Mouse (Mus musculus) forebrain, postnatal 0 days (tissue): Measurements from ENCODE around the gene Shank2. TPM values are rescaled to one million over a fixed set of nuclear protein-coding genes. Genes with fewer than 3 reads are reported as not detected.

Source experiments
- ATAC-seq: fragments of 200-750 bp; cut with Nextera tagmentation; 2 replicates; pipeline ENCODE4 v1.8.0; 2017; ENCODE audit warnings: mild to moderate bottlenecking, moderate library complexity
- DNase-seq: peaks from one replicate; pipeline ENCODE4 v3.0.0-alpha.2; 2015
- H3K27ac ChIP-seq: fragments of 300-500 bp; sonication (generic); 2 replicates; pipeline ENCODE4 v1.5.1; 2014; ENCODE audit warnings: low read depth, mild to moderate bottlenecking, antibody characterized with exemption, low read length, moderate library complexity, mixed read lengths
- H3K27me3 ChIP-seq: fragments of 300-500 bp; sonication (generic); 2 replicates; pipeline ENCODE4 v1.6.1; 2014; ENCODE audit warnings: mild to moderate bottlenecking, low read length, mixed read lengths; ENCODE audit not compliant: insufficient read depth
- H3K36me3 ChIP-seq: fragments of 300-500 bp; sonication (generic); 2 replicates; pipeline ENCODE4 v1.6.1; 2014; ENCODE audit warnings: mild to moderate bottlenecking, moderate library complexity; ENCODE audit not compliant: insufficient read depth
- H3K4me1 ChIP-seq: fragments of 300-500 bp; sonication (generic); 2 replicates; pipeline ENCODE4 v1.6.1; 2014; ENCODE audit warnings: antibody characterized with exemption; ENCODE audit not compliant: insufficient read depth
- H3K4me2 ChIP-seq: fragments of 300-500 bp; sonication (generic); 2 replicates; pipeline ENCODE4 v1.6.1; 2014; ENCODE audit warnings: low read depth, mild to moderate bottlenecking, moderate library complexity
- H3K4me3 ChIP-seq: fragments of 300-500 bp; sonication (generic); 2 replicates; pipeline ENCODE4 v1.5.1; 2014; ENCODE audit warnings: low read depth, low read length, mixed read lengths
- H3K9ac ChIP-seq: fragments of 300-500 bp; sonication (generic); 2 replicates; pipeline ENCODE4 v1.6.1; 2014; ENCODE audit warnings: mild to moderate bottlenecking
- H3K9me3 ChIP-seq: fragments of 300-500 bp; sonication (generic); 2 replicates; pipeline ENCODE4 v1.6.1; 2016; ENCODE audit warnings: low read length
- CTCF ChIP-seq: sonication (generic); IDR thresholded peaks from 2 replicates; pipeline ENCODE4 v1.5.1; 2016; ENCODE audit warnings: antibody characterized with exemption, control low read depth, low read depth
- whole genome bisulfite sequencing: fragments of 180-500 bp; shearing (Covaris S2); extraction: QIAGEN DNeasy Blood & Tissue Kit; methylation state at CpG from one replicate; pipeline ENCODE4 v1.1.7; 2014; 5-methylcytosine and 5-hydroxymethylcytosine counted together
- polyA plus RNA-seq: library from polyadenylated mRNA; unstranded; fragments of >200 nt; fragmentation: Nextera tagmentation; extraction: Ambion mirVana; gene quantifications from 2 replicates; pipeline ENCODE4 v1.2.1, GENCODE M21; 2015
- total RNA-seq: library from RNA; depleted of rRNA; stranded (reverse); fragments of >200 nt; gene quantifications from 2 replicates; pipeline ENCODE4 v1.2.3, GENCODE M21; 2014

The Shank2 gene
- total and polyA plus RNA-seq, 2 experiments from 2014 or later = 8.8 to 29.0 TPM

DNA sequence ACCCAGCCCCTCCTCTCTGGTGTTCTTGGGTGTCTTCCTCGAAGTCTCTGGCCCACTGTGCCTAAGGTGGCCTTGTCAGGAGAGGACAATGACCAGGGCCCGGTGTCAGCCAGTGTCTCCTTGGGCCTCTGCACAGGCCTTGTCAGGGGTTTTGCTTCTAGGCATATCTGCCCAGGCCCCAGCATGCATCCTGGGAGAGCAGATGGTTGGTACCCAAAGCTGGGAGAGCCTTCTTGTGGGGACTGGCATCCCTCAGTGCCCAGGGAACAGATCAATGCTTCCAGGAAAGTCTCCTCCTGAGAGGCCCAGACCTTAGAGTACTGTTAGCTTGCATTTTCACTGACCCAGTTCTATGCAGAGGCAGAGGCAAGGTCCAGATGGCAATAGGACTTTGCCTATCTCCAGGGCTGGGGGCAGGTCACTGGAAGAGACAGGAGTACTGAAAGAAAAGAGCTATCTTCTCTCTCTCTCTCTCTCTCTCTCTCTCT, 327.7 kb downstream of the Shank2 start:
- Histone ChIP-seq H3K36me3 (0 out of 2 replicates have a peak, but pooled peaks cover 3% of the 10 kb centered on the region), H3K4me2 (no peak overlapping the region), H3K4me3 (no peak overlapping the region), H3K27me3 (no peaks in the 10 kb centered on the region), H3K9ac (no peak overlapping the region), H3K4me1 (no peaks in the 10 kb centered on the region), H3K27ac (no peak overlapping the region), H3K9me3 (no peaks in the 10 kb centered on the region)
- no peak for TF ChIP-seq CTCF
- ATAC-seq (no peak), DNase-seq (no peak)
- 77% methylated on average over 2 of the region's 2 CpGs for WGBS

DNA sequence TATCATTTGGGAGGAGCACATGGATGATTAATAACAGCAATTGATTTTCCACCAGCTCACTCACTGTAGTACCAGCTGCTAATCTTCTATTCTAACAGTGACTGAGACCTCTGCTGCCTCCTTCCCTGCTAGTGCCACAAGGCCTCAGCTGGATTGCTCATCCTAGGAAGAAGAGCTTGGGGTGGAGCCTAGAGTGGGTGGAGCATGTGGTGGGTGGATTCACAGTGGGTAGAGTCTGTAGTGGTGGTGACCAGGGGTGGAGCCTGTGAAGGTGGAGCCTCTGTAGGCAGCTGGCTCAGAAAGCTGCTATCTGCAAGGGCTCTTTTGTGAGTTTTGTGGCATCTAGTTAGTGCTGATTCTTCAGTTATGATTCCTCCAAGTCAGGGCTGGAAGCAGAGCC, 334.9 kb downstream of the Shank2 start:
- Histone ChIP-seq H3K4me2 (no peak overlapping the region), H3K27me3 (no peaks in the 10 kb centered on the region), H3K36me3 (no peaks in the 10 kb centered on the region), H3K4me1 (no peaks in the 10 kb centered on the region), H3K9me3 (no peaks in the 10 kb centered on the region), H3K27ac (no peak overlapping the region), H3K4me3 (no peak overlapping the region), H3K9ac (no peak overlapping the region)
- ATAC-seq (no peak), DNase-seq (no peak)
- TF ChIP-seq CTCF = no peak

DNA sequence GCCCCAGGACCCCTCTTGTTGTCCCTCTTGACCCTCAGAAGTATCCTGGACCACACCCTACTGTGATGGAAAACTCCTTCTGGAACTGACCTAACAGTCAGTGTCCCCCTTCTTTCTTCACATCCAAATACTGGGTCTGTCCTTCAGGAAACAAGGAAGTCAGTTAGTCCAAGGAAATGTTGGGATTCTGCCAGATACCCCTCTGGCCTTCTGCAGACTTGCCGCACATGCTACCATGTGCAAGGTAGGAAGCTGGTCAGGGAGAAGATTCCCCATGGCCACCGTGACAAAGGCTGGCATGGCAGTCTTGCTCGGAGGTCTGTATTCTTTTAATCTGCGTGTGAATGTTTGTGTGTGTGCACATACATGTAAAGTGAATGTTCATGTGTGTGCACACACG, 337.0 kb downstream of the Shank2 start:
- TF ChIP-seq CTCF = no peak
- H3K4me2 ChIP-seq = no peak overlapping the region
- WGBS = 87% methylated on average over 5 of the region's 5 CpGs
- DNase-seq = no peak
- H3K4me3 ChIP-seq = no peak overlapping the region
- no peak for ATAC-seq
- no peak overlapping the region for H3K27ac ChIP-seq
- H3K9ac ChIP-seq = no peak overlapping the region
- H3K9me3 ChIP-seq = no peaks in the 10 kb centered on the region
- no peaks in the 10 kb centered on the region for H3K27me3 ChIP-seq
- H3K4me1 ChIP-seq = no peaks in the 10 kb centered on the region
- no peaks in the 10 kb centered on the region for H3K36me3 ChIP-seq

DNA sequence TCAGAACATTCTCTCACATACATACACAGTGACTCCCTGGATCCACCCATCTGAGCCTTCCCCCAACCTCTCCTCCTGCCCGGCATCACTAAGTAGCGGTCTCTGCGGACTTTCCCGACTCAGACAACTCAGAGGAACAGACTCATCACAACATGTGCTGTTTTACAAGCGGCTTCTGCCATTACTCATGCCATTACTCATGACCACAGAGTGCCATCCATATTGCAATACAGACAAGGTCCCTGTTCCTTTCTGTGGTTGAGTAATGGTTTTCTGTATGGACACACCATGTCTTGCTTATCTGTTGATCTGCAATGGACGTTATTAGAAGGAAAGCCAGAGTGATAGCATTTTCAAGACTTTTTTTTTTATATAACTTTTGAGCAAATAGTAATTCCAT, 338.6 kb downstream of the Shank2 start:
- Histone ChIP-seq H3K9me3 (no peaks in the 10 kb centered on the region), H3K27ac (no peak overlapping the region), H3K4me2 (no peak overlapping the region), H3K4me1 (no peaks in the 10 kb centered on the region), H3K4me3 (no peak overlapping the region), H3K9ac (no peak overlapping the region), H3K36me3 (no peaks in the 10 kb centered on the region), H3K27me3 (no peaks in the 10 kb centered on the region)
- ATAC-seq = no peak
- 90% methylated on average over 6 of the region's 6 CpGs for WGBS
- DNase-seq = no peak
- TF ChIP-seq CTCF = no peak

DNA sequence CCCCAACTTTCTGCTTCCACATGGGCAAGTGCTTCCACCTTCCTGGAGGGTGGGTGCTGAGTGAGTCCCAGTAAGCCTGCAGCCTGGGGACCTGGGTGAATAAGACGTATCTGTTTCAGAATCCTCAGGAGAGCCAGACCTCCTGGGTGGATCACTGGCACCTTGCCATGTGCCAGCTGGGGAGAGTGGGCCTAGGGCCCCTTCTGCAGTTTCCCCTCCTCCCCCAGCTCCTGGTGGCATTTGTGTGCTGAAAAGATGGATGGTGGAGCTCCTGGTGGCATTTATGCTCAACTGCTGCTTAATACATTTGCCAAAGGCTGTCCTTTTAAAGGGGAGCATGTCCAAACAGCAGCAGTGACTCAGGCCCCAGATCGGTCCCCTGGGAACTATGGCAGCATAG, 364.4 kb downstream of the Shank2 start:
- Histone ChIP-seq H3K9me3 (0 out of 2 replicates have a peak, but pooled peaks cover 3% of the 10 kb centered on the region), H3K27me3 (no peaks in the 10 kb centered on the region), H3K9ac (no peak overlapping the region), H3K4me2 (no peak overlapping the region), H3K36me3 (no peaks in the 10 kb centered on the region), H3K4me3 (no peak overlapping the region), H3K4me1 (no peaks in the 10 kb centered on the region), H3K27ac (no peak overlapping the region)
- WGBS = 69% methylated on average over 2 of the region's 2 CpGs
- no peak for TF ChIP-seq CTCF
- DNase-seq (no peak), ATAC-seq (no peak)

DNA sequence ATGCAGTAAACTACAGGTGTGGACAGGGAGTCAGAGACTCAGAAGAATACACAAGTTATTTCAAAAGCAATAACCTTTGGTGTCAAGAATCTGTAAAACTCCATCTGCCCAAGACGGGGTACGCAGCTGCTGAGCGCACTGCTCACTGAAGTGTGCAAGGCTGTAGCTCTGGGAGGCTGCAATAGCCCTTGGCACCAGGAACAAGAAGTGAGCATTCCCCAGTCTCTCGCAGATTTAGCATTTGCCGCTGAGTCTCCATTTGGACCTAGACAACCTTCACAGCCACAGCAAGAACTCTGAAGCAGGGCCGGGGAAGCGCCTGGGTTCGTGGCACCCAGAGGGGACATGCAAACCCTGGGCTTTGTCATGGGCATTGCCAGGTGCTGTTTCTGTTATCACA, 371.3 kb downstream of the Shank2 start:
- no peak overlapping the region for H3K4me3 ChIP-seq
- no peak overlapping the region for H3K9ac ChIP-seq
- WGBS = 92% methylated on average over 8 of the region's 8 CpGs
- no peak overlapping the region for H3K4me2 ChIP-seq
- no peak for ATAC-seq
- no peaks in the 10 kb centered on the region for H3K9me3 ChIP-seq
- no peaks in the 10 kb centered on the region for H3K36me3 ChIP-seq
- DNase-seq = no peak
- no peaks in the 10 kb centered on the region for H3K27me3 ChIP-seq
- H3K27ac ChIP-seq = no peak overlapping the region
- TF ChIP-seq CTCF = no peak
- H3K4me1 ChIP-seq = no peaks in the 10 kb centered on the region

DNA sequence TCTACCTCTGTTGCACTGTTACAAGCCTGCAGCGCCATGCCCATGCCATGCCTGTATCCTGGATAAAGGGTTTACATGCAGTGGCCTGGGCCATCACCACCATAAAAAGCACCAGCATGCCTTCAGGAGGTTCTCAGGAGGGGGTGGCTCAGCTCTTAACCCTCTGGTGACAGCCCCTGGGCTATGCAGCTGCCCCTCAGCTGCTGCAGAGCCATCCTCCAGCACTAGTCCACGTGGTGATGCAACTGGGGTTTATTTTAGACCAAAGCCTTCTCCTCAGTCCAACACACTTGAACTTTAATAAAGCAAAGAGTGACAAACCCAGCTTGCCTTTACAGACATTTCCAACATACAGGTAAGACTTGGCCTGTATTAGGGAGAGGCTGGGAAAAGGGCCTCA, 373.8 kb downstream of the Shank2 start:
- H3K4me3 ChIP-seq = no peak overlapping the region
- ATAC-seq (no peak), DNase-seq (no peak)
- H3K27ac ChIP-seq = no peak overlapping the region
- 88% methylated on average over 2 of the region's 2 CpGs for WGBS
- no peak for TF ChIP-seq CTCF
- H3K27me3 ChIP-seq = no peaks in the 10 kb centered on the region
- no peaks in the 10 kb centered on the region for H3K4me1 ChIP-seq
- no peaks in the 10 kb centered on the region for H3K9me3 ChIP-seq
- H3K4me2 ChIP-seq = no peak overlapping the region
- no peak overlapping the region for H3K9ac ChIP-seq
- no peaks in the 10 kb centered on the region for H3K36me3 ChIP-seq

DNA sequence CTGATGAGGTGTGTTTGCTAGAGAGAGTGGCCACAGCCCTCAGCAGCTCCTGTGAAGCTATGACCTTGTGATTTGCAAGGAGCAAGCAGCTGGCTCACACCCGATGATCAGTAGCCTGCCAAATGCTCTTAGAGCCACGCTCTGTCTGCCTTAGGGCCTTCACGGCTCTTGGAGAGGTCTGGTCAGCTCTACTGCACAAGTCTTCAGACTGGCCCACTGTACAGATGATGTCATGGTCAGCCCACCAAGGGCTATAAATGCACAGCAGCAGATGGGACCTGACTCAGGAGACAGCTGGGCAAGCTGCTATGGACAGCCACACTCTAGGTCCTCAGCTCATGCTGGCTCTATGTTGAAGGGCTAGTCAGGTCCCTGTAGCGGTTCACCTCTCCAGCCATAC, 376.5 kb downstream of the Shank2 start:
- Histone ChIP-seq H3K27ac (no peak overlapping the region), H3K4me2 (no peak overlapping the region), H3K9ac (no peak overlapping the region), H3K27me3 (no peaks in the 10 kb centered on the region), H3K9me3 (no peaks in the 10 kb centered on the region), H3K4me3 (no peak overlapping the region), H3K36me3 (no peaks in the 10 kb centered on the region), H3K4me1 (no peaks in the 10 kb centered on the region)
- ATAC-seq = no peak
- no peak for TF ChIP-seq CTCF
- DNase-seq = no peak
- WGBS = 87% methylated on average over 4 of the region's 4 CpGs
